Mouse (Mus musculus) MEL (cell line): ENCODE measurements around the gene Cyp2d22. TPM values are rescaled to one million over a fixed set of nuclear protein-coding genes. Genes with fewer than 3 reads are reported as not detected.

Source experiments
- DNase-seq: peaks from one replicate; pipeline ENCODE4 v3.0.0; 2011; ENCODE audit warnings: low read depth, low spot score
- H3K27ac ChIP-seq: 2 replicates; pipeline ENCODE4 v1.5.1; 2012; ENCODE audit warnings: low read depth, mild to moderate bottlenecking, control low read depth, low read length, moderate library complexity; ENCODE audit not compliant: control insufficient read depth
- H3K27me3 ChIP-seq, 2 experiments: fragments of 150-350 bp in 1 of 2; sonication (generic) in 1 of 2; 2 replicates each; pipeline ENCODE4 v1.6.1; 2012; ENCODE audit warnings: low read length in 2 of 2, mild to moderate bottlenecking in 2 of 2, improper control_type of control experiment in 1 of 2, moderate library complexity in 1 of 2; ENCODE audit not compliant: insufficient read depth in 2 of 2, control insufficient read depth in 1 of 2
- H3K36me3 ChIP-seq, 2 experiments: 2 replicates each; pipeline ENCODE4 v1.6.1; 2012 to 2014; ENCODE audit warnings: low read length in 2 of 2, improper control_type of control experiment in 1 of 2, inconsistent platforms in 1 of 2, mild to moderate bottlenecking in 1 of 2; ENCODE audit not compliant: insufficient read depth in 2 of 2, control insufficient read depth in 1 of 2
- H3K4me1 ChIP-seq, 2 experiments: fragments of 150-350 bp in 1 of 2; sonication (generic) in 1 of 2; 2 replicates each; pipeline ENCODE4 v1.6.1; 2012; ENCODE audit warnings: low read length in 2 of 2, improper control_type of control experiment in 1 of 2, mild to moderate bottlenecking in 1 of 2; ENCODE audit not compliant: insufficient read depth in 2 of 2, control insufficient read depth in 1 of 2
- H3K4me3 ChIP-seq, 2 experiments: fragments of 150-350 bp in 1 of 2; sonication (generic) in 1 of 2; 2 replicates each; pipeline ENCODE4 v1.5.1; 2012; ENCODE audit warnings: low read depth in 2 of 2, low read length in 2 of 2, mild to moderate bottlenecking in 2 of 2, moderate library complexity in 2 of 2, control low read depth in 1 of 2, improper control_type of control experiment in 1 of 2; ENCODE audit not compliant: control insufficient read depth in 1 of 2, insufficient read depth in 1 of 2
- H3K79me2 ChIP-seq: 2 replicates; pipeline ENCODE4 v1.6.1; 2012; ENCODE audit warnings: mild to moderate bottlenecking, low read length, moderate library complexity; ENCODE audit not compliant: control insufficient read depth, poor library complexity, insufficient read depth
- H3K9ac ChIP-seq: 2 replicates; pipeline ENCODE4 v1.6.1; 2012; ENCODE audit warnings: low read depth, mild to moderate bottlenecking, control low read depth, low read length, moderate library complexity; ENCODE audit not compliant: control insufficient read depth, poor library complexity, severe bottlenecking
- H3K9me3 ChIP-seq: fragments of 150-350 bp; sonication (generic); replicated peaks from 2 replicates; pipeline ENCODE4 v1.6.1; 2012; ENCODE audit warnings: mild to moderate bottlenecking, low read length, improper control_type of control experiment, moderate library complexity; ENCODE audit not compliant: insufficient read depth
- BHLHE40 ChIP-seq: IDR thresholded peaks from 2 replicates; pipeline ENCODE4 v1.6.1; 2012; ENCODE audit warnings: low read depth, mild to moderate bottlenecking, inconsistent platforms, low read length, improper control_type of control experiment, borderline replicate concordance
- CHD2 ChIP-seq: IDR thresholded peaks from 2 replicates; pipeline ENCODE4 v1.6.1; 2011; ENCODE audit warnings: low read length, improper control_type of control experiment
- CTCF ChIP-seq, 3 experiments: IDR thresholded peaks in 2 of 3; conservative IDR thresholded peaks in 1 of 3; 2 replicates each; pipeline ENCODE4 v1.5.1; 2011 to 2012; ENCODE audit warnings: low read length in 3 of 3, low read depth in 2 of 3, mild to moderate bottlenecking in 2 of 3, improper control_type of control experiment in 1 of 3, inconsistent platforms in 1 of 3, mixed read lengths in 1 of 3, moderate library complexity in 1 of 3; ENCODE audit not compliant: control insufficient read depth in 1 of 3, insufficient read depth in 1 of 3, poor library complexity in 1 of 3, severe bottlenecking in 1 of 3
- ELF1 ChIP-seq: IDR thresholded peaks from 2 replicates; pipeline ENCODE4 v1.6.1; 2014; ENCODE audit warnings: low read depth, mild to moderate bottlenecking, inconsistent platforms, low read length, improper control_type of control experiment, moderate library complexity
- EP300 ChIP-seq, 2 experiments: IDR thresholded peaks; 2 replicates each; pipeline ENCODE4 v1.6.1; 2011; ENCODE audit warnings: improper control_type of control experiment in 2 of 2, low read length in 2 of 2, low read depth in 1 of 2, mild to moderate bottlenecking in 1 of 2
- ETS1 ChIP-seq: IDR thresholded peaks from 2 replicates; pipeline ENCODE4 v1.6.1; 2012; ENCODE audit warnings: low read depth, mild to moderate bottlenecking, inconsistent platforms, low read length, improper control_type of control experiment, moderate library complexity
- GABPA ChIP-seq: IDR thresholded peaks from 2 replicates; pipeline ENCODE4 v1.6.1; 2012; ENCODE audit warnings: low read depth, mild to moderate bottlenecking, inconsistent platforms, low read length, improper control_type of control experiment, moderate library complexity
- GATA1 ChIP-seq: IDR thresholded peaks from 2 replicates; pipeline ENCODE4 v1.6.1; 2011; ENCODE audit warnings: low read depth, low read length, improper control_type of control experiment
- HCFC1 ChIP-seq: IDR thresholded peaks from 2 replicates; pipeline ENCODE4 v1.6.1; 2012; ENCODE audit warnings: low read depth, mild to moderate bottlenecking, inconsistent platforms, low read length, improper control_type of control experiment, moderate library complexity
- MAX ChIP-seq: IDR thresholded peaks from 2 replicates; pipeline ENCODE4 v1.6.1; 2011; ENCODE audit warnings: low read length, improper control_type of control experiment
- MXI1 ChIP-seq: IDR thresholded peaks from 2 replicates; pipeline ENCODE4 v1.6.1; 2011; ENCODE audit warnings: mild to moderate bottlenecking, low read depth, low read length, improper control_type of control experiment
- POLR2A ChIP-seq, 2 experiments: IDR thresholded peaks; 2 replicates each; pipeline ENCODE4 v1.6.1; 2011 to 2012; ENCODE audit warnings: low read length in 2 of 2, mild to moderate bottlenecking in 2 of 2, control low read depth in 1 of 2, improper control_type of control experiment in 1 of 2, low read depth in 1 of 2, moderate library complexity in 1 of 2; ENCODE audit not compliant: control insufficient read depth in 1 of 2, insufficient read depth in 1 of 2, poor library complexity in 1 of 2
- RAD21 ChIP-seq: IDR thresholded peaks from 2 replicates; pipeline ENCODE4 v1.6.1; 2011; ENCODE audit warnings: mild to moderate bottlenecking, low read depth, low read length, improper control_type of control experiment
- SIN3A ChIP-seq: IDR thresholded peaks from 2 replicates; pipeline ENCODE4 v1.6.1; 2012; ENCODE audit warnings: low read length, improper control_type of control experiment, inconsistent platforms
- SMC3 ChIP-seq: IDR thresholded peaks from 2 replicates; pipeline ENCODE4 v1.6.1; 2011; ENCODE audit warnings: low read depth, low read length, improper control_type of control experiment
- UBTF ChIP-seq: IDR thresholded peaks from 2 replicates; pipeline ENCODE4 v1.6.1; 2012; ENCODE audit warnings: low read depth, mild to moderate bottlenecking, inconsistent platforms, low read length, improper control_type of control experiment, moderate library complexity, borderline replicate concordance; ENCODE audit not compliant: insufficient read depth
- ZKSCAN1 ChIP-seq: IDR thresholded peaks from 2 replicates; pipeline ENCODE4 v1.6.1; 2012; ENCODE audit warnings: low read depth, mild to moderate bottlenecking, inconsistent platforms, low read length, improper control_type of control experiment, moderate library complexity
- polyA plus RNA-seq, 2 experiments: library from polyadenylated mRNA; stranded (reverse) in 1 of 2; unstranded in 1 of 2; fragments of >175 nt in 1 of 2; fragments of >200 nt in 1 of 2; gene quantifications; 2 replicates each; pipeline versions ENCODE4 v1.2.1 to v1.2.4; 2012; ENCODE audit warnings: low replicate concordance in 2 of 2, low read depth in 1 of 2; ENCODE audit not compliant: insufficient read length in 2 of 2, insufficient read depth in 1 of 2, missing spikeins in 1 of 2
- total RNA-seq: library from RNA; depleted of rRNA; stranded (reverse); fragments of 300-350 nt; gene quantifications from 2 replicates; pipeline ENCODE4 v1.2.3, GENCODE M21; 2012; rRNA removed

Cyp2d22 gene
- total RNA-seq (not detected in 2 replicates), polyA plus RNA-seq (under 1 TPM in 1 of 2 experiments, not detected in 1; 0.10 TPM)

- Histone ChIP-seq H3K9ac (no peak within 1 kb of the TSS), H3K79me2 (no peaks in the 10 kb centered on the region), H3K4me1 (no peaks in the 10 kb centered on the region), H3K4me3 (peak within 1 kb of the TSS; percentile 4 to 37; a peak in 1 of 4 replicates), H3K9me3 (no peaks in the 10 kb centered on the region), H3K36me3 (no peaks in the 10 kb centered on the region), H3K27ac (no peak within 1 kb of the TSS), H3K27me3 (peaks cover 6 to 17% of the 10 kb centered on the region in 2 experiments)
- no peak for TF ChIP-seq CHD2
- no peak for TF ChIP-seq GATA1
- TF ChIP-seq HCFC1: no peak
- TF ChIP-seq UBTF: no peak
- TF ChIP-seq SIN3A: no peak
- DNase-seq: peak; percentile 7
These were observed at the start of gene Cyp2d22 for GRCm38 (mm10) chr15:82379871-82380713. Gene Cyp2d22 (minus strand): TSS chr15:82380260.

DNA sequence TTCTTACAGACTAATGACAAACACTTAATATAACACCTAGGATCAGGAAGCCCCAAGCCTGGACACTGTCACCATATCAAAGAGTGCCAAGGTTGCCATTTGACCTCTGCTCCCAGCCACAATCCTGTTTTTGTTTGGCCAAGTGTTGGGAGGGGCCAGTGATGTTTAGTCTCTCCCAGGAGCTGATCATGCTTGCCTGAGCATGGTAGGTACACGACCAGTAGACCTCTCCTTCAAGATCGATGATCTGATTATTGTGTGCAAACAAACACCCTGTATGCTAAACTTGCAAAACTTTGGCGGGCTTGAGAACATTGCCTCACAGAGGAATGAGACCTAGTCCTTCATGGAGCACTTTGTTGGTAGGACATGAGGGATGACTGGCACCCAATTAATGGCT lies 43.4 kb upstream of the Cyp2d22 start:
- DNase-seq: no peak
- TF ChIP-seq ZKSCAN1: no peak
- TF ChIP-seq RAD21: no peak
- TF ChIP-seq GABPA: no peak
- no peak for TF ChIP-seq MXI1
- TF ChIP-seq MAX: no peak
- TF ChIP-seq CTCF (IDR thresholded peaks at IDR 0.05 in 2 of 3, conservative IDR thresholded peaks at IDR 0.05 in 1 of 3; ENCODE audit: control insufficient read depth in 1 of 3, insufficient read depth in 1 of 3, low read depth in 2 of 3, low read length in 3 of 3, poor library complexity in 1 of 3, severe bottlenecking in 1 of 3): no peak
- no peak for TF ChIP-seq POLR2A (IDR thresholded peaks at IDR 0.05; ENCODE audit: control insufficient read depth in 1 of 2, insufficient read depth in 1 of 2, low read depth in 1 of 2, low read length in 2 of 2, poor library complexity in 1 of 2)
- TF ChIP-seq GATA1: no peak
- no peak for TF ChIP-seq EP300 (IDR thresholded peaks at IDR 0.05; ENCODE audit: low read depth in 1 of 2, low read length in 2 of 2)
- no peak for TF ChIP-seq ETS1
- TF ChIP-seq CHD2: no peak
- no peak for TF ChIP-seq SMC3
- TF ChIP-seq ELF1: no peak
- TF ChIP-seq BHLHE40: no peak
- TF ChIP-seq, all 39 proteins: peak for 0
- no peaks in the 10 kb centered on the region for H3K4me1 ChIP-seq
- no peak overlapping the region for H3K4me3 ChIP-seq
- no peaks in the 10 kb centered on the region for H3K9me3 ChIP-seq
- H3K36me3 ChIP-seq: no peaks in the 10 kb centered on the region
- no peak overlapping the region for H3K9ac ChIP-seq
- H3K79me2 ChIP-seq: no peaks in the 10 kb centered on the region
- H3K27me3 ChIP-seq: no peaks in the 10 kb centered on the region; a peak in 1 of 4 replicates
- H3K27ac ChIP-seq: no peak overlapping the region
